Mouse (Mus musculus) intestine, postnatal 0 days (tissue): ENCODE measurements at regions not wholly inside any gene's neighbourhood (a gene's known extent, or its start where the extent isn't known, plus 50 kb on each side); places are given as distances from the start of the nearest gene placed in this dataset.
"Not testable (repeated sequence)": the region's sequence is repeated elsewhere in the genome, so short reads cannot be mapped to it uniquely, and the experiment has no call there.

Experiments
- ATAC-seq: fragments of 200-750 bp; cut with Nextera tagmentation; 2 replicates; pipeline ENCODE4 v1.8.0; 2017; ENCODE audit warnings: mild to moderate bottlenecking, moderate TSS enrichment, moderate library complexity
- H3K27ac ChIP-seq: fragments of 300-500 bp; sonication (generic); 2 replicates; pipeline ENCODE4 v1.5.1; 2014; ENCODE audit warnings: mild to moderate bottlenecking, low read depth, low read length, moderate library complexity
- H3K27me3 ChIP-seq: fragments of 300-500 bp; sonication (generic); replicated peaks from 2 replicates; pipeline ENCODE4 v1.6.1; 2014; ENCODE audit warnings: low read length, mixed read lengths; ENCODE audit not compliant: control insufficient read depth, insufficient read depth
- H3K36me3 ChIP-seq: fragments of 300-500 bp; sonication (generic); 2 replicates; pipeline ENCODE4 v1.6.1; 2014; ENCODE audit warnings: mild to moderate bottlenecking, moderate library complexity; ENCODE audit not compliant: control insufficient read depth, insufficient read depth
- H3K4me1 ChIP-seq: fragments of 300-500 bp; sonication (generic); replicated peaks from 2 replicates; pipeline ENCODE4 v1.6.1; 2014; ENCODE audit warnings: antibody characterized with exemption, low read length, mixed read lengths; ENCODE audit not compliant: control insufficient read depth, insufficient read depth
- H3K4me2 ChIP-seq: fragments of 300-500 bp; sonication (generic); replicated peaks from 2 replicates; pipeline ENCODE4 v1.6.1; 2014; ENCODE audit warnings: low read depth, mild to moderate bottlenecking, moderate library complexity
- H3K4me3 ChIP-seq: fragments of 300-500 bp; sonication (generic); 2 replicates; pipeline ENCODE4 v1.5.1; 2014; ENCODE audit warnings: low read depth, low read length
- H3K9ac ChIP-seq: fragments of 300-500 bp; sonication (generic); 2 replicates; pipeline ENCODE4 v1.6.1; 2014; ENCODE audit warnings: mild to moderate bottlenecking, low read depth, low read length
- H3K9me3 ChIP-seq: fragments of 300-500 bp; sonication (generic); 2 replicates; pipeline ENCODE4 v1.6.1; 2016; ENCODE audit warnings: mixed run types; ENCODE audit not compliant: control insufficient read depth
- CTCF ChIP-seq: sonication (generic); IDR thresholded peaks from 2 replicates; pipeline ENCODE4 v1.5.1; 2016; ENCODE audit warnings: low read depth, mild to moderate bottlenecking, control low read depth, antibody characterized with exemption, moderate library complexity
- WGBS: fragments of 180-500 bp; shearing (Covaris S2); extraction: QIAGEN DNeasy Blood & Tissue Kit; methylation state at CpG from one replicate; pipeline ENCODE4 v1.1.7; 2014; 5-methylcytosine and 5-hydroxymethylcytosine counted together

- Histone ChIP-seq H3K9ac (no peak overlapping the region), H3K9me3 (no peaks in the 10 kb centered on the region), H3K27ac (no peak overlapping the region), H3K4me1 (no peaks in the 10 kb centered on the region), H3K27me3 (no peaks in the 10 kb centered on the region), H3K36me3 (no peaks in the 10 kb centered on the region), H3K4me2 (no peak overlapping the region), H3K4me3 (no peak overlapping the region)
- no peak for ATAC-seq
- TF ChIP-seq CTCF = no peak
These were observed 159.7 kb downstream of the Akr1d1 start for GRCm38 (mm10) chr6:37689696-37690095.

GRCm38 (mm10) chr6:37691976-37692644 lies 162.1 kb downstream of the Akr1d1 start:
- H3K9me3 ChIP-seq = no peaks in the 10 kb centered on the region
- H3K27me3 ChIP-seq = no peaks in the 10 kb centered on the region
- no peak for ATAC-seq
- H3K9ac ChIP-seq = no peak overlapping the region
- H3K27ac ChIP-seq = no peak overlapping the region
- no peak for TF ChIP-seq CTCF
- no peaks in the 10 kb centered on the region for H3K36me3 ChIP-seq
- no peak overlapping the region for H3K4me2 ChIP-seq
- no peaks in the 10 kb centered on the region for H3K4me1 ChIP-seq
- 88% methylated on average over 7 of the region's 7 CpGs for WGBS
- no peak overlapping the region for H3K4me3 ChIP-seq

- H3K36me3 ChIP-seq = no peaks in the 10 kb centered on the region
- ATAC-seq = no peak
- H3K4me3 ChIP-seq = no peak overlapping the region
- H3K27ac ChIP-seq = no peak overlapping the region
- no peaks in the 10 kb centered on the region for H3K9me3 ChIP-seq
- H3K4me1 ChIP-seq = no peaks in the 10 kb centered on the region
- no peak overlapping the region for H3K4me2 ChIP-seq
- H3K27me3 ChIP-seq = no peaks in the 10 kb centered on the region
- no peak overlapping the region for H3K9ac ChIP-seq
- TF ChIP-seq CTCF = no peak
- WGBS = 88% methylated on average over 2 of the region's 2 CpGs
These were observed 162.8 kb downstream of the Akr1d1 start for GRCm38 (mm10) chr6:37692758-37693157.

GRCm38 (mm10) chr6:37696074-37696473 lies 166.1 kb downstream of the Akr1d1 start:
- H3K27me3 ChIP-seq = no peaks in the 10 kb centered on the region
- no peak overlapping the region for H3K27ac ChIP-seq
- no peaks in the 10 kb centered on the region for H3K36me3 ChIP-seq
- H3K4me2 ChIP-seq = no peak overlapping the region
- H3K9me3 ChIP-seq = no peaks in the 10 kb centered on the region
- no peak for ATAC-seq
- TF ChIP-seq CTCF = no peak
- no peaks in the 10 kb centered on the region for H3K4me1 ChIP-seq
- no peak overlapping the region for H3K9ac ChIP-seq
- H3K4me3 ChIP-seq = no peak overlapping the region

- Histone ChIP-seq H3K4me2 (no peak overlapping the region), H3K27me3 (no peaks in the 10 kb centered on the region), H3K4me1 (no peaks in the 10 kb centered on the region), H3K4me3 (no peak overlapping the region), H3K27ac (no peak overlapping the region), H3K36me3 (no peaks in the 10 kb centered on the region), H3K9ac (no peak overlapping the region), H3K9me3 (no peaks in the 10 kb centered on the region)
- TF ChIP-seq CTCF = no peak
- 94% methylated on average over 2 of the region's 2 CpGs for WGBS
- no peak for ATAC-seq
These were observed 166.7 kb upstream of the Trim24 start for GRCm38 (mm10) chr6:37703946-37704345.

- no peak overlapping the region for H3K4me2 ChIP-seq
- ATAC-seq = peak; percentile 75
These were observed 164.9 kb upstream of the Trim24 start for GRCm38 (mm10) chr6:37705733-37706145.

GRCm38 (mm10) chr6:37707671-37708070 lies 162.9 kb upstream of the Trim24 start:
- not testable (repeated sequence) for H3K27me3 ChIP-seq, H3K36me3 ChIP-seq, H3K4me1 ChIP-seq, H3K27ac ChIP-seq, H3K4me3 ChIP-seq, H3K4me2 ChIP-seq, H3K9ac ChIP-seq, H3K9me3 ChIP-seq, ATAC-seq
- WGBS = 75% methylated on average over 1 of the region's 1 CpGs

More at GRCm38 (mm10) chr6:37705733-37706145, 164.9 kb upstream of the Trim24 start:
- Histone ChIP-seq H3K27me3 (no peaks in the 10 kb centered on the region), H3K9ac (no peak overlapping the region), H3K4me3 (no peak overlapping the region), H3K9me3 (no peaks in the 10 kb centered on the region), H3K4me1 (no peaks in the 10 kb centered on the region), H3K36me3 (no peaks in the 10 kb centered on the region), H3K27ac (no peak overlapping the region)
- no peak for TF ChIP-seq CTCF
- WGBS = 80% methylated on average over 1 of the region's 1 CpGs
